Mouse (Mus musculus) heart, adult 11 months (tissue): ENCODE measurements around the gene Taf15.

ENCODE experiments used
- DNase-seq: peaks from one replicate; pipeline ENCODE4 v3.0.0; 2022

The Taf15 gene

DNA sequence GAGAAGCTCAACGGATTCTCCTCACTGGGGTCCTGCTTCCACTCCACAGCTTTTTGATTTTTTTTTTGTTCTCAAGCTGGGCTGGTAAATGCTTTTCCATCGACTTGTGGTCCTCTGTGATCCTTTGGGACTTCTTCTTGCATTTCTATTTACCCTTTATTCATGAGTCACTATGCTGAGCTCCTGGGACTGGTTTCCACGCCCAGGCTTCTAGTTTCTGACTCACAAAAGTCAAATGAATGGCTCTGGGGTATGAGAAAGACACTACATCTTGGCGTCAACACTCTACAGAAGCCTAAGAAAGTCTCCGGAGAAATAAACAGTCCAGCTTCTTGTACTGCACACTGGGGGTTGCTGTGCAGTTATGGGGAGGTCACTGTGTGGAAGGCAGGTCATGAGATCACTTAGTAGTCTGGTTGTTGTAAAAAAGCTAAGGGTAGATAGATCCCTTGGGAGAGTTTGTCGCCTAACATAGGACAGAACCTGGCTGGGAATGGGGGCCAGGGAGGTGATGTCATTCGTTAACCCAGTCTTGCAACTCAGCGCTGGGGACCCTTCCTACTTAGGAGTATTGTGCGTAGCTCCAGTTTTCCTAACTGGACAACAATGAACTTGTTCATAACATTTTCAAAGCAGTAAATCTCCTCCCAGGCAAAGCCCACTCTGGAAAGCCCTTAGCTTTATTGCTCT, 14.8 kb upstream of the Taf15 start:
- DNase-seq: peak; percentile 95

DNA sequence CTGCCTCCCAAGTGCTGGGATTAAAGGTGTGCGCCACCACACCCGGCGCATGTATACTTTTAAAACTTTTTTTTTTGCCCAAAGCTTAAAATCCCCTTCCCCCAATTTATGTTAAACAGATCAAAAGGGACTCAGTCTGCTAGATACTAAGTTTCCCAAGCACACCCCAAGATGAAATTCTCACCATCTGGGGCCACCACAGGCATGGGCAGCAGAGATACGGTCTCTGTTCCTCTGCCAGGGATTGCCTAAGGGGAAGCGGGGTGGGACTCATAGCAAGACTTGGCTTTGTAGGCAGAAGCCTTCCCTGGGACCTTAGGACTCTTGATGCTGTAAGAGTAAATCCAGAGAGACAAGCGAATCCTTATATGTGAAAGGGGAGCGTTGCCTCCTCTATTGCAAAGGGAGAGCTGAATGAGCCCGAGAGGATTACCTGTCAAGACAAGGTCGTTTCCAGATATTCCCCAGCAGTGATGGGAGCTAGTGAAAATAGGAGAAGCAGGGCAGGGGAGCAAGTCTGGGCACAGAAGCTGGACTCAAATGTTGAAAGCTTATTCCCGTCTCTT, 11.3 kb upstream of the Taf15 start:
- peak; percentile 78 for DNase-seq

DNA sequence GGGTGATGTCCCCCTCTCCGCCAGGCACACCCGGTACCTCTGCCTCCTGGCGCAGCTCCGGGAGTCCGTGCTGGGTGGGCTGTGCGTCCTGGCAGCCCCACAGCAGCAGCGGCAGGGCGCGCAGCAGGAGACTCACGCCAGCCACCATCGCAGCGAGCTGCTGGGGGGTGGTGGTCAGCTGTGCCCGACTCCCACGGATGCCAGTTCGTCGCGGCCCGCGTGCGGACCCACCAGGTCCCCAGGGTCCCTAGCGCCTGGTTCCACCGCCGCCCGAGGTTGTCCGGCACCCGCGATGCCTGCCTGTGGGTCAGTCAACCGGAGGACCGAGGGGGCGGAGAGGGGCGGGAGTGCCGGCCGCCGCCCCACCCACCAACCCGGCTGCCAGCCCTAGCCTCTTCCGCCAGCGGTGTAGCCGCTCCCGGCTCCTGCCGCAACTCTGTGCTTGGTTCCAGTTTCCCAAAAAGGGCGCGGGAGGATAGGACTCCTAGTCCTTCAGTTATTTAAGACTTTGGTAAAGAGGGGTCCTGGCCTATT, 10.1 kb upstream of the Taf15 start, which contains the start of gene Mmp28:
TSS of gene Mmp28 (minus strand) at position 361 of the 534 bp plus-strand sequence.
- peak; percentile 98 for DNase-seq

DNA sequence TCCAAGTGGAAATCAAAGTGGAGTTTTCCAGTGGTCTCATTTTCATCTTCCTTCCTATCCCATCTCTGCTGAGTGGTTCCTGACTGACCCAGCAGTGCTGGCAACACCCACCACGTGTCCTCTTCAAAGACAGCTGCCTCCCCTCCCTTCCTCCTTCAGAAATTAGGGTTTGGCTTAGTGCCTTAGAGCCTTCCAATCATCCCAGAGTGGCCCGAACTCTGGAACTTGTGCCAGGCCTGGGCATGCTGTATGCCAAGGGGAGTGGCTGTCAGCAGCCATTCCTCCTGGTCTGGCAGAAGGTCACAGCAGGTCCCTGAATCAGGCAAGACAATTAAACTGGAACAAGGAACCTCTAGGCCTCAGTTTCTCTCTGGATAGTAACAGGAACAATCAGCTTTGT, 6.9 kb upstream of the Taf15 start:
- DNase-seq: peak; percentile 96

DNA sequence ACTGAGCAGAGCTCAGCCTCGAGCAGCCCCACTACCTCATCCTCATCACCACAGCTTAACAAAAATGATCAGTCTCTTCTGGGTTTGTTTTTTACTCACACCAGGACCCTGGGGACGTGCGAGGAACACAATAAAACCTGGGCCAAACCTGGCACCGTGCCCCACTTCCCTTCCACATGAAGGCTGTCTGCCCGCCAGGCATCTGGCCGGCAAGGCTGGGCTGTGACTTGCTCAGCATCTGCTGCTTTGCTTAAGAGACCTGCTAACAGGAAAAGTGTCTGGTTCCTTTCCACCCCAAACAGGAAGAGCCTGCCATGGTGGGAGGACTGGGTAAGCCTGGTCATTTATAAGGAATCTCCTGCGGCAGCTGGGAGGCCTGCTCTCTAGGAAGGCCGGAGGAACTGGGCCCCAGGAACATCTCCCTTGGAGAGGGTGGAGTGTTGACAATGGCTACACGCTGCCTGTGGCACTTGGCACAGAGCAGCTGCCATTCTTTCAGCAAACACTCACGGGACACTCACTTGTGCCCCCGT, 5.7 kb upstream of the Taf15 start:
- DNase-seq: peak; percentile 99

DNA sequence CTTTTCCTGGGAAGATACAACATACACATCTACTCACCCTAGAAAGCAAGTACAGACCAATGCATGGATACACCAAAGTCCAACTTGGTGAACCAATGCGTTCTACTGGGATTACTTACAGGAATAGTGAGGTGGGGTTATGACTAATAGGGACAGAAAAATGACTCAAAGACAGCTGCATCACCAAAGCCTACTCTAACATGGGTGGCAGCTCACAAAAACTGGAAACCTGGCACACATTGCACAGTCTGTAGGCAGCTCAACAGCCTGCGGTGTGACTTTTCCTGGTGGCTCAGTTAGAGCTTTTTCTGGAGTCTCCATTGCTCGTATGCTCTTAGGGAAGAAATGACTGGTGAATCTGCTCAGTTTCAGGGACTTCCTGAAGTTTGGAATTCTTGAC, 4.1 kb upstream of the Taf15 start:
- DNase-seq: peak; percentile 43

DNA sequence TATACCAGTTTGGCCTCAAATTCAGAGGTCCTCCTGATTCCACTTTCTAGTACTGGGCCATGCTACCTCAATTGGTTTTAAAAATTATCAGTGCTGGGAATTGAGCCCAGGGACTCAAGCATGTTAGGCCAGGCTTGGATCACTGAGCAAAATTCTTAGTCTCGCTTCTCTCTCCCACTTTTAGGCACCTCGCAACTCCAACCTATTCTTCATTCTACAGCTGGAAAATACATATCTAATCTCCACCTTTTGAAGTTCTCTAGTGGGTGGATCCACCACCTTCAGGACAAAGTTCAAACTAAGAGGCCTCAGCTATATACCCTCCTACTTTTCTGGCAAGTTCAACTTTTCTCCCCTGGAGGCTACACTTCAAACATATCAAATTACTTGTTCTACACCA, 1.1 kb upstream of the Taf15 start:
- peak; percentile 68 for DNase-seq

DNA sequence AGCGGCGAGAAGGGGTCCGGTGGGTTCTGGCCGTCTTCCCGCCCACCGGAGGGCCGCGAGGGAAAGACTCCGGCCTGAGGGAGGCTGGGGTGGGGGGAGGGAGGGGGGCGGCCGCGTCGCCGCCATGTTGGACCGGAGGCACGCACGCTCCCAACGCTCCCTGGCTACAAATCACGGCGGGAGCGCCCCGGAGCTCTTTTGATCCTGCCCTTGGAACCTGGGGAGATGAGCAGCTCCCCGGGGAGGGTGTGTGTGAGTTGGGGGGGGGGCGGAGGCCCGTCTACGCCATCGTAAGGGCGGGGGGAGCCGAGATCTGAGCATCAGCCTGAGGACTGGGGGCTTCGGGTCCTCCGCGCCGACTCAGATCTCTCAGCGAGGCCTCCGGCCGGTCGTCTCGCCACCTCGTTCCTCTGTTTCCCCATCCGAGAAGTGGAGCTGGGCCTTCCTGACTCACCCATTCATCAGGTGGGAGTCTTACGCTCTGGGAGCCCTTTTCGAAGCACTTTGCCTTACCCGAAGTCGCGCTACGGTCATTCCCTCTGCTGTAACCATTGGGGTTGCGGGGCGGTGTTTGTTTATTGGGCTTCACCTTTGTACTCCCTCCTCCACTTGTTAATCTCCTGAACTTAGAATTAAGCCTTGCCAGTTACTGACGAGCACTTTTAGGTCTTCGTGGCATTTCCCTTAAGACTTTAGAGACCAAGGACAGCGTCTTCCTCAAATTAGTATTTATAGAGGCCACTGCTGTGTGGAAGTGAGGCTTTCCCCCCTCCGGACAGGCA, 540 bp downstream of the Taf15 start:
- no peak for DNase-seq

DNA sequence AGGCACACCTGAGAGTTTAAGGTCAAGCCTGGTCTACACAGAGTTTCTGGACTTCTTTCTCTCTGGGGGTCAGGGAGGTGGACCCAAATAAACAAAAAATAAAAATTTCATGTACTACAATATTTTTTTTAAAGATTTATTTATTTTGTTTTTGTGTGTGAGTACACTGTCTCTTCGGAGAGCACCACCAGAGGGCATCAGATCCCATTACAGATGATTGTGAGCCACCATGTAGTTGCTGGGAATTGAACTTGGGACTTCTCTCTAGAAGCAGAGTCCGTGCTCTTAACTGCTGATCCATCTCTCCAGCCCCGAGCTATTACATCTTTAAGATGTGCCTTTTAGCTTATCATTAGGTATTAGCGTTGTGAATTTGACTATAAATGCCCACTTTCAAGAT, 18.6 kb downstream of the Taf15 start:
- peak; percentile 39 for DNase-seq

DNA sequence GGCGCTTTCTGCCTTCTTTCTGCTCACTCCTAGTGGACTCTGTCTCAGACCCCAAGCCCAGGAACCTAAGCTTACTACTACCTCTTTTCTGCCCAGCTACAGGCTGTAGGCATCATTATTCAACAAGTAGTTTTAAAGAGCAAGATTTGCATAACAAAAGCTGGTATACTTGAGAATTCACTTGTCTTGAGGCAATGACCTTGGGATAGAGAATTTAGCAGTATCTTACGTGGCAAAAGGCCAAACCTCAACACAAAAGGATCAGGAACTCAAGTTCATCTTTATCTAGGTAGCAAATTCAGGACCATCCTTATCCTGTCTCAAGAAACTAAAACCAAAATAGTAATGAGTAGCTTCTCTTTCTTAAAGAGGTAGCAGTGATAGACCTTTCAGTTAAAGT, 22.7 kb downstream of the Taf15 start:
- no peak for DNase-seq

DNA sequence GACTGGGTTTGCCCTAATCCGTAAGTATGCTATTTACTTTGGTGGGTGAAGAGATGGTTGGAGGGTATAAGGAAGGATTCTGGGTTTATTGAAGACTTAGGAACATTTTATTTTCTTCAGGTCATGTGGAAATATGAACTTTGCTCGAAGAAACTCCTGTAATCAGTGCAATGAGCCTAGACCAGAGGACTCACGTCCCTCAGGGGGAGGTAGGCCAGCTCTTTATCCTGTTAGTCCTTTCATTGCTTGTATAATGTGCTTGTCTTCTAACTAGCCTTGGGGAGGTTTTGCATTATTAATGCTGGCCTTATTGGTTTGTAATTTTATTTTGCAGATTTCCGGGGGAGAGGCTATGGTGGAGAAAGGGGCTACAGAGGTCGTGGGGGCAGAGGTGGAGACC, 31.4 kb downstream of the Taf15 start:
- DNase-seq: peak; percentile 31

DNA sequence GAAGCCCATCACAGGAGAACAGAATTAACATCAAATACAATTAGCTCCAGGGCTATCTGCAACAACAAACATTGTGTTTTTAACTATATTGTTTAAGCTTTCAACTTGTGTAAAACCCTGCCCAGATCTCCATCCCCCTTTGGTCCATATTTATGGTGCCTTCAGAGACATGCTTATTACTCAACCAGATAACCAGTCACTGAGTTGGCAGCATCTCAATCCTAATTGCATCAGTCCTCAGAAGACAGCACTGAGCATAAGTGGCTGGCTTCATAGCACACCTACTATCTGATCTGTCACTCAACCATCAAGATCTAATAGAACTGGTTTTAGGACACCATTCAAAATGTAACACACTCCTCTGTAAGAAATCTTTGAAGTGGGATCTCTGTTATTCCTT, 36.6 kb downstream of the Taf15 start:
- DNase-seq: no peak

DNA sequence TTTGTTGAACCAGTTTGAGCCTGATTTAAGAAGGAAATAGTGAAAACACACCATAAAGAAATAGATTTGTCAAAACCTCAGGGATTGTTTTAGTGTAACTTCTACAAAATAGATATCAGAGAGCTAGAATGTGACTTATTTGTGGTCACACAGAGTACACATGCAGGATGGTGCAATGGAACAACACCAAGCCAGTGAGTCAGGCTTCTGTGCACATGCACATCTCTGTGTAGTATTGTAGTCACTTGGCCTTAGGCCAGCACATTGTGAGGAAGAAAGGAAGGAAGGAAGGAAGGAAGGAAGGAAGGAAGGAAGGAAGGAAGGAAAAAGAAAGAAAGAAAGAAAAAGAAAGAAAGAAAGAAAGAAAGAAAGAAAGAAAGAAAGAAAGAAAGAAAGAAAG, 44.3 kb downstream of the Taf15 start:
- peak; percentile 17 for DNase-seq

DNA sequence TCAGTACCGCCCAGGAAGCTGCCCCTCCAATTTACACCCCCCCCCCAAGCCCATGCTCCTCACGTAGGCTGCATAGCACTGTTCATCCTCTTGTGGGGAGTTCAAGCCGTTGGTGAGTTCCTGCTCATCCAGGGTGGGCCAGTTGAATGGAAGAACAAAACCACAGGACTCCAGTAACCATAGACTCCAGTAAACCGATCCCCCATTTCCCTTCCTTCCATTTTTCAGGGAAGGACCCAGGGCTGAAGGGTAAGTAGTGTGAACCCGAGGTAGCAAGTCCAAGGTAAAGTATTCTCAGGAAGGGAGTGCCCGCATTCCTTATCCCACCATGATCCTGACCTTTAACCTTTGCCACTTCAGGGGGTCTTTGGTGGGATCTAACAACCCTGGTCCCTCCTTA, 45.5 kb downstream of the Taf15 start:
- DNase-seq: peak; percentile 64

DNA sequence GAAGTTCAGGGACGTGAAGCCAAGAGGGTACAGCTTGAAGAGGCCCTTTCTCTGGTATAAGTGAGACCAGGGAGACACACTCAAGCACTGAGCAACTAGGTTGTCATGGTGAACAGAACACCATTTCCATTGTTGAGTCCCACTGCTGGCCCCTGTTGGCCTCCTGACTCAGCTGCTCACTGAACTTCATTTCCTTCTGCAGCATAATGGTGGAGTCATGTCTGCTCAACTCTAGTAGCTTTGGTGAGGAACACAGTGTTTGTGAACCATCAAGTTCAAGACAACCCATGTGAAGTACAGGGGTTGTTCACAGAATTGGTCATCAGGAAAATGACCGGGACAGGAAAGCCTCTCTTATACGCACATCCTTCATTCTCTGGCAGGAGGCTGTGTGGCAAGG, 49.2 kb downstream of the Taf15 start, which contains the start of gene Heatr9:
TSS of gene Heatr9 (minus strand) at position 101 of the 400 bp plus-strand sequence.
- DNase-seq: peak; percentile 62

DNA sequence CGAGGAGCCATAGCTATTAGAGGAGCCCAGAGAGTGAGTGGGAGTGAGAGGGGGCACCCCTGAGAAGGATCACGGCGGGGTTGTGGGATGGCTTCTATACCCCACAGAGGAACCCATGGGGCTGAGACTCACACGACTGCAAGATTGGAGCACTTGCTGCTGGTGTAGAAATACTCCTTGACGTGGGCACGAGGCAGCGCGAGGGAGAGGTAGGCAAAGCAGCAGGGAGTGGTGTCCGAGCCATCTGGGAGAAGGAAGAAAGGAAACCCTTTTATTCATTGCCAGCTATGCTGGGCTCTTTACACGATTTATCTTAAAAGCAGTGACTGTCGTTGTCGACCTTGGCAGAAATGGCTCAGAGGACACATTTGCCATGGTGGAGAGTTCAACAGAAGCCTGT, 56.1 kb downstream of the Taf15 start:
- no peak for DNase-seq

DNA sequence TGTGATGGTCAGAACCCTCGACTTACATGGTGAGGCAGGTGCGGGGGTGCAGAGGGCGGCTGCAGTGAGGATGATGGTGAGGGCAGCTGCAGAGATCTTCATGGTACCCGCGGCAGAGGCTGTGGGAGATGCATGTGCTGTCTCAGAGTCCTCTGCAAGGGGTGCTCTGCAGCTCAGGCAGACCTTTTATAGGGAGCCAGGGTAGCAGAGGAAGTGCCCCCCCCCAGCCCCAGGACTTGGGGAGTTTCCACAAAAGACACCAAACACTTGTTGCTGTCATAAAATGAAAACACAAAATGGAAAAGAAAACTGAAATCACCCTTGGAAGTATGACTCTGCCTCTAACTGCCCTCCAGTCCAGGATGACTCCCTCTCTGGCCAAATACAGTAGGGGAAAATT, 57.5 kb downstream of the Taf15 start, which contains the start of gene Ccl5:
TSS of gene Ccl5 (minus strand) at position 159 of the 400 bp plus-strand sequence.
- DNase-seq: no peak

DNA sequence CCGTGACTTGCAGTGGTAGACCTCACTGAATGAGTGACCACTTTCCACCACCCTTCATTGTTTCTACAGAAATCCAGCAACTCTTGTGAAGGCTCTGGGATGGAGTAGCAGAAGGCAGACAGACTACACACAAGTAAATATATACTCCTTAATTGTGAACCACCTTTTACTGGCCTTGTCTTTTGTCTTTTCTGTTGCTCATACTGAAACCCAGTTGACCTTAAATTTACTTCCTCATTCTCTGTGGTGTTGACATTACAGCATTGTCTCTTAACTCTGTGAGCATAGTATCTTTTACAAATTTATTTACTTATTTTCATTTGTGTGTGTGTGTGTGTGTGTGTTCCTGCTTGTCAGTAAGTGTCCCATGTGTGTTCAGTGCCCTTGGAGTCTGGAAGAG, 60.3 kb downstream of the Taf15 start:
- no peak for DNase-seq

DNA sequence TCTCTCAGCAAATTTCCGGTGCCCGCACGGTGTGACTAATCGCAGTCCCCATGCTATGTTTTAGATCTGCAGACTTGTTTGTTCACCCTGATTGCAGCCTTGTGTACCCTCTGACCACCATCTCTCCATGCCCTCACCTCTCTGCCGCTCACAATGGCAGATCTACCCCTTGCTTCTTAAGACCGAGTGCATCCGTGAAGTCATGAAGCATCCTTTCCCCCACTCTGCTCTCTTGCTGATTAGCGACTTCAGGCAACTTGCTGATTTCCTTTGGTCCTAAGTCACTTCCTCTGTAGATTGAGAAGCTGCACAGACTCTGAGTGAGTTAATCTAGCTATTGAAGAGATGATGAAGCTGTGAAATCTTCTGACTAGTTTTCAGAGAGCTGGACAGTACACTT, 61.3 kb downstream of the Taf15 start:
- no peak for DNase-seq

DNA sequence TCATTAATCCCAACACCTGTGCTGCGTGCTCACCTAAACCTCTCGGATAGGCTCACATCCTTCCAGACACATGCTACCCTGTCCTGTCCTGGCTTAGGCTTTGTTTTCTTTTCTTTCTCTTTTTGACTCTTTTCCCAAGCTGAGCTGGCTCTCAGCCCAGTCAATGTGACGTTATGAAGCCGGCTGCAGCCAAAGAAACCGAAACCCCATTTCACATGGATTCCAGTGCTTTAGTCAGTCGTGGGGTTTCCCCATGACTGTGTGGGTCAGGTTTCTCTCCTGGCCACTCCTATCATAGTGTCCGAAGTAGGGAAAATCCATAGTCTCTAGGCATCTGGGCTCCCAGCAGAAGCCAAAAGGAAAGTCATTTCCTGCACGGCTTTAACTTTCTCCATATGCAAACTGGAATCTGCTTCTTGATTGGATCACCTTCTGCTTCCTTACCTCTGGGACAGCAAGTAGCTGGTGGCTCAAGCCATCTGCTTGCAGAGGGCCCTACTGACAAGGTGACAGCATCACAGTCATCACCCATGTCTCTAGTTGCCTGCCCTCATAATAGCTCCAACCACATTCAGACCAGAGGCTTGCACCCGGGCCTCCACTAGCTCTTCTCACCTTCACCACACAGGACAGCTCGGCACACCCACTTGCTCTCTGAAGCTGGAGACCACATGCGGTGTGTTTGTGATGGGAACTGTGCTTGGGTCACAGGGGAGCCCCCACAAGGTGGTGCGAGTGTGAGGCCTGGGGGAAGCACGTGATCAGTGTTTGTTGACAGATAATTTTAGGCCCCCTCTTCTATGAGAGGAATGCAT, 61.9 kb downstream of the Taf15 start:
- peak; percentile 98 for DNase-seq

DNA sequence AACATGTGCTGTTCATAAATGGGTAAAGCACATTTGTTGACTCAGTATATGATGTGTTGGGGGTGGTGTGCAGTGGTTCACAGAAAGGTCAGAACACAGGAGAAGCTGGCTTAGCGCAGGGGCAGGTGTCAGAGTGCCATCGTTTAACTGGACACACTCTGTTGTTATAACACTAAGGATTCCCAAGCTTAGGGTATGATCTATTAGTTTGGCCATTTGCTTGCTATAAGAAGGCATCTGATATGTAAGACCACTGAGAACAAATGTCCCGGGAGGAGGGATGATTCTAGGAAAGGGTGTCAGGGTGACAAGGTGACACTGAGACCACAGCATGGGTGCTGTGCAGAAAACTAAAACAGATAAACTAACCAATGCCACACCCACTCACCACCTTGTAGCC, 63.9 kb downstream of the Taf15 start:
- DNase-seq: no peak

DNA sequence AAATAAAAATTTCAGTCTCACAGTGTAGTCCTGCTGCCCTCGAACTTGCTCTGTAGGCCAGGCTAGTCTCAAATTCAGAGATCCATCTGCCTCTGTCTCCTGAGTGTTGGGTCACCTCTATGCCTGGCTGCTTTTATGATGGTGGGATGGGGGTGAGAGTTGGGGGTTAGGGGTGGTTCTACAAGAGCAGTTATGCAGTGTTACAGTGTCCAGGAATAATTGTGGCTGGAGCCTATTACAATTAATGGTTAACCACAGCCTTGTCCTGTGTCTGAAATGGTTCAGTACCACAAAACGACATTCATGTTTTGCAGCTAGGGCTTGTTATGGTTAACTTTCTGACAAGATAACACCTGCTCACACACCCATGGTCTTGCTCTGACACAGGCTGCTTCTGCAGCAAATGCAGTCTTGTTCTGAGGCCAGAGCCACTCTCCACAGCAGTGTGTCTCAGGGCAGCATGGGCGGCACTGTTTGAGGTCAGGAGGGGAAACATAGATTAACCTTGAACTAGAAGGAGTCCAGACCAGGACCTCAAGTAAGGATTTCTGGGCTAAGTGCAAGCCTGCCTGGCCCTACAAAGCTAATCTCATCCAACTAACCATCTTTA, 65.9 kb downstream of the Taf15 start:
- no peak for DNase-seq
